Mouse (Mus musculus) thymus, adult 2 months (tissue): ENCODE data around the gene Arntl2.
"Not testable (repeated sequence)": the region's sequence is repeated elsewhere in the genome, so short reads cannot be mapped to it uniquely, and the experiment has no call there.

ENCODE experiments used
- CTCF ChIP-seq: fragments of 200-500 bp; IDR thresholded peaks from 2 replicates; pipeline ENCODE4 v1.5.1; 2012; ENCODE audit warnings: mild to moderate bottlenecking, control low read depth, low read length, moderate library complexity, borderline replicate concordance; ENCODE audit not compliant: control insufficient read depth, poor library complexity, insufficient read depth; ENCODE audit errors: extremely low read depth
- POLR2A ChIP-seq: fragments of 200-500 bp; IDR thresholded peaks from 2 replicates; pipeline ENCODE4 v1.6.1; 2012; ENCODE audit warnings: mild to moderate bottlenecking, low read length, control low read depth, moderate library complexity; ENCODE audit not compliant: control insufficient read depth, poor library complexity, insufficient read depth; ENCODE audit errors: extremely low read depth

- not testable (repeated sequence) for TF ChIP-seq POLR2A, CTCF
These were observed 20.0 kb upstream of the Arntl2 start for GRCm38 (mm10) chr6:146775864-146776263.
